8 mouse cellular contexts compared by ENCODE assay signal in the genomic region with DNA sequence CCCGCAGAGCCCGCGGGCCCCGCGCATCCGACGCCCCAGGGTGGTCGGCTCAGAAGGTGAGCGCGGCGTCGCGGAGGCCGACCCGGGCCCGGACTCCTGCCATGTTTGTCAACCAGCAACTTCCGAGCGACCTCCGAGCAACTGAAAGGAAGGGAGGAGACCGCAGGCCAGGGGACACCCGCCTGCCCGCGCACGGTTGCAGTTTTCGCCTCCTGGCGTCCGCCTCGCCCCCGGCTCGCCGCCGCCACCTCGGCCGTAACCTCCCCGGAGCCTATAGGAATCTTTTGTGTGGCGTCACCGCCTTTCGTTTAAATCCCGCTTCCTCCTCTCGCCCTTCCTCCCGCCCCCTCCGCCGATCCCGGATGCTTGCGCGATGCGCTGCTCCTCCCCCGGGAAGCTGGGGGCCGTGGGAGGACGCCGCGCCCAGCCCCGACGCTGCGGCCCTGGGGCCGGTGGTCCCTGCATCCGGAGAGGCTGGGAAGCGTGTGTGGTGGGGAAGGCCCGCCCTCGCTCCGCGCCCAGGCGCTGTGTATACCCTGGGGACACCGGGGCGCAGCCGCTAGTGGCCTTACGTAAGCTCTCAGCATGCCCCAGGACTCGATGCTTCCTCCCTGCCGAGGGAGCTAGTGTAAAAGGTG. TPM values are rescaled to one million over a fixed set of nuclear protein-coding genes. Genes with fewer than 3 reads are reported as not detected.
DNase-seq lines count a peak whose midpoint lies in the region; ATAC-seq and TF ChIP-seq lines count a peak whose summit lies in the region.

A gene (minus strand): TSS at position 285 of the 638 bp plus-strand sequence.
A gene (plus strand): TSS at position 446 of the 638 bp plus-strand sequence.

- peak within 1 kb of the TSS; percentile 91 for H3K9ac ChIP-seq in hindbrain, embryonic 14.5 days

- H3K9me3 ChIP-seq in hindbrain, embryonic 14.5 days (ENCODE audit: control insufficient read depth, low read length): no peaks in the 10 kb centered on the region; the same call in 1 of the 2 replicates

- WGBS in hindbrain, embryonic 14.5 days: under 1% methylated on average over 69 of the region's 69 CpGs

- POLR2A ChIA-PET in Patski (lab: Charles Lee): interaction anchor here (0.6 to 1.0 kb wide), 2 partner anchors 13 to 267 kb away, joined by 3 read pairs; no protein-coding TSS in a partner anchor

- no peak for TF ChIP-seq CTCF in Patski (IDR thresholded peaks at IDR 0.05)

- peak; percentile 35 for DNase-seq in Patski (ENCODE audit: low read depth, low spot score)
- DNase-seq in cerebellum, postnatal 14 days: peak; percentile 85 to 89
- DNase-seq in frontal cortex, postnatal 25 days (ENCODE audit: low spot score in 2 of 2): peak; percentile 77 to 81
- DNase-seq in hindbrain, embryonic 14.5 days (ENCODE audit: low spot score): peak; percentile 82
- peak; percentile 87 for DNase-seq in left cerebral cortex, adult 11 months (ENCODE audit: low spot score)
- DNase-seq in lung, postnatal 4 days: peak; percentile 94 to 96
- DNase-seq in retina, postnatal 7 days (ENCODE audit: low read depth, low spot score): peak; percentile 67
- DNase-seq in urinary bladder, adult 2 months (ENCODE audit: low spot score): peak; percentile 94

- H3K27ac ChIP-seq in hindbrain, embryonic 14.5 days: peak within 1 kb of the TSS; percentile 94

- peak; percentile 66 for ATAC-seq in Patski
- ATAC-seq in hindbrain, embryonic 14.5 days (ENCODE audit: low FRiP score): peak; percentile 86

- H3K27me3 ChIP-seq in Patski: no peaks in the 10 kb centered on the region
- H3K27me3 ChIP-seq in hindbrain, embryonic 14.5 days (ENCODE audit: control insufficient read depth, insufficient read depth, low read length): no peaks in the 10 kb centered on the region

- in situ Hi-C loops in Patski (cut with MboI; ENCODE audit: low pct_unique_long_range_greater_than_20kb): loop anchor here (10.0 kb wide), 2 partner anchors 209 to 319 kb away; no protein-coding TSS in a partner anchor

- peak within 1 kb of the TSS; percentile 86 for H3K4me3 ChIP-seq in hindbrain, embryonic 14.5 days (replicated peaks; ENCODE audit: low read length)

- H3K36me3 ChIP-seq in hindbrain, embryonic 14.5 days (replicated peaks; ENCODE audit: control insufficient read depth, insufficient read depth): no peaks in the 10 kb centered on the region; the same call in 1 of the 2 replicates

- CTCF ChIA-PET in Patski (lab: Charles Lee): no interaction called here

- peak within 1 kb of the TSS; percentile 90 for H3K4me2 ChIP-seq in hindbrain, embryonic 14.5 days (replicated peaks)

- H3K4me1 ChIP-seq in hindbrain, embryonic 14.5 days (replicated peaks; ENCODE audit: control insufficient read depth, insufficient read depth, low read length): peaks cover 40% of the 10 kb centered on the region

RNA-seq across cellular contexts. Expression of the first gene that starts in this region (rescaled TPM):
- 15.6 TPM for polyA plus RNA-seq in Patski (2021)
- 13.0 and 15.4 TPM in 2 replicates for polyA plus RNA-seq in hindbrain, embryonic 14.5 days (2014; fragmentation: Nextera tagmentation; extraction: Ambion mirVana)
- 9.9 and 11.6 TPM in 2 replicates for polyA plus RNA-seq in urinary bladder, adult 2 months (2012; rRNA removed)

RNA-seq across cellular contexts. Expression of the second gene that starts in this region (rescaled TPM):
- polyA plus RNA-seq in Patski (2021): 156 TPM
- 55.8 and 56.1 TPM in 2 replicates for polyA plus RNA-seq in hindbrain, embryonic 14.5 days (2014; fragmentation: Nextera tagmentation; extraction: Ambion mirVana)
- 32.8 and 52.2 TPM in 2 replicates for polyA plus RNA-seq in urinary bladder, adult 2 months (2012; rRNA removed)

Comparison
In these comparisons a context has a peak if more than half of its experiments do, and no peak if none do; other contexts are left out.
1. Peak in every context shown above with its lines: DNase-seq, ATAC-seq, H3K4me3 ChIP-seq and H3K27ac ChIP-seq.
2. DNase-seq: peak in every context shown above with its lines; median percentile 95 in lung, postnatal 4 days; 94 in urinary bladder, adult 2 months; 87 in cerebellum, postnatal 14 days; 87 in left cerebral cortex, adult 11 months; 82 in hindbrain, embryonic 14.5 days; 79 in frontal cortex, postnatal 25 days; 67 in retina, postnatal 7 days; 35 in Patski.